Mouse (Mus musculus) ES-E14 (cell line): ENCODE data around the gene Tmem160. TPM values are rescaled to one million over a fixed set of nuclear protein-coding genes. Genes with fewer than 3 reads are reported as not detected.

Source experiments
- DNase-seq: peaks from one replicate; pipeline ENCODE4 v3.0.0-alpha.2; 2013; ENCODE audit warnings: low read depth, low spot score
- H3K27ac ChIP-seq: 2 replicates; pipeline ENCODE4 v1.5.1; 2012; ENCODE audit warnings: low read depth, mild to moderate bottlenecking, low read length, moderate library complexity, mixed read lengths; ENCODE audit not compliant: poor library complexity, insufficient read depth, severe bottlenecking
- H3K36me3 ChIP-seq: 2 replicates; pipeline ENCODE4 v1.6.1; 2012; ENCODE audit warnings: mild to moderate bottlenecking, low read length, moderate library complexity, mixed read lengths; ENCODE audit not compliant: control insufficient read depth, poor library complexity, insufficient read depth, severe bottlenecking
- H3K4me1 ChIP-seq, 2 experiments: fragments of 150-350 bp in 1 of 2; sonication (generic) in 1 of 2; 2 replicates each; pipeline ENCODE4 v1.6.1; 2012; ENCODE audit warnings: low read length in 2 of 2, mild to moderate bottlenecking in 1 of 2, mixed read lengths in 1 of 2; ENCODE audit not compliant: control insufficient read depth in 2 of 2, insufficient read depth in 2 of 2, poor library complexity in 1 of 2
- H3K4me3 ChIP-seq, 2 experiments: fragments of 150-350 bp in 1 of 2; sonication (generic) in 1 of 2; 2 replicates each; pipeline ENCODE4 v1.5.1; 2012; ENCODE audit warnings: low read length in 2 of 2, low read depth in 1 of 2, mild to moderate bottlenecking in 1 of 2, mixed read lengths in 1 of 2; ENCODE audit not compliant: insufficient read depth in 1 of 2, poor library complexity in 1 of 2, severe bottlenecking in 1 of 2
- H3K9ac ChIP-seq: 2 replicates; pipeline ENCODE4 v1.6.1; 2012; ENCODE audit warnings: low read depth, mild to moderate bottlenecking, low read length, mixed read lengths; ENCODE audit not compliant: poor library complexity, insufficient read depth, severe bottlenecking
- H3K9me3 ChIP-seq: fragments of 150-350 bp; sonication (generic); 2 replicates; pipeline ENCODE4 v1.6.1; 2012; ENCODE audit warnings: low read depth, mild to moderate bottlenecking, low read length; ENCODE audit not compliant: control insufficient read depth, insufficient read depth
- CHD2 ChIP-seq: IDR thresholded peaks from 2 replicates; pipeline ENCODE4 v1.6.1; 2014; ENCODE audit warnings: mild to moderate bottlenecking, low read depth, low read length, inconsistent platforms
- HCFC1 ChIP-seq: IDR thresholded peaks from 2 replicates; pipeline ENCODE4 v1.6.1; 2012; ENCODE audit warnings: low read length, inconsistent platforms, borderline replicate concordance; ENCODE audit not compliant: insufficient read depth
- MAFK ChIP-seq: IDR thresholded peaks from 2 replicates; pipeline ENCODE4 v1.6.1; 2014; ENCODE audit warnings: mild to moderate bottlenecking, low read depth, low read length, inconsistent platforms; ENCODE audit not compliant: insufficient read depth
- ZC3H11A ChIP-seq: IDR thresholded peaks from 2 replicates; pipeline ENCODE4 v1.6.1; 2012; ENCODE audit warnings: low read depth, mild to moderate bottlenecking, inconsistent platforms, low read length, borderline replicate concordance
- ZNF384 ChIP-seq: IDR thresholded peaks from 2 replicates; pipeline ENCODE4 v1.6.1; 2012; ENCODE audit warnings: low read depth, low read length, inconsistent platforms
- in situ Hi-C, 2 experiments: fragments of 600-800 bp; cut with MboI; formaldehyde crosslinking; loops; one replicate each; pipeline ENCODE4 v1.15.1; 2025; ENCODE audit warnings: low sequenced_read_pairs in 2 of 2, inconsistent platforms in 1 of 2; ENCODE audit not compliant: unreplicated experiment in 2 of 2
- total RNA-seq: library from RNA; depleted of rRNA; stranded (reverse); fragments of 300-350 nt; gene quantifications from 2 replicates; pipeline ENCODE4 v1.2.3, GENCODE M21; 2012; rRNA removed

Tmem160 gene
- total RNA-seq = 82.7 and 117 TPM in 2 replicates

- Histone ChIP-seq H3K27ac (no peak within 1 kb of the TSS), H3K4me1 (peaks cover 2 to 8% of the 10 kb centered on the region in 2 experiments; a peak in 3 of 4 replicates), H3K9ac (peak within 1 kb of the TSS; percentile 75), H3K36me3 (peaks cover 3% of the 10 kb centered on the region; the same call in 1 of the 2 replicates), H3K4me3 (peak within 1 kb of the TSS; percentile 88 to 93), H3K9me3 (no peaks in the 10 kb centered on the region)
- in situ Hi-C loops = no loop called here
- TF ChIP-seq HCFC1 = peak; percentile 98
- TF ChIP-seq MAFK = no peak
- peak; percentile 90 for TF ChIP-seq CHD2
- no peak for TF ChIP-seq ZC3H11A
- peak; percentile 80 for DNase-seq
These were observed at the start of gene Tmem160 for GRCm38 (mm10) chr7:16452587-16453073. Gene Tmem160 (plus strand): TSS chr7:16452779.

GRCm38 (mm10) chr7:16402968-16403948, 49.3 kb upstream of the Tmem160 start:
- in situ Hi-C loops = no loop called here
- TF ChIP-seq ZC3H11A = no peak
- no peak for TF ChIP-seq MAFK
- TF ChIP-seq HCFC1 = no peak
- no peak for TF ChIP-seq ZNF384
- TF ChIP-seq CHD2 = no peak
- Histone ChIP-seq H3K27ac (peak overlapping the region; percentile 43; the same call in 1 of the 2 replicates), H3K36me3 (peaks cover 4% of the 10 kb centered on the region; the same call in 1 of the 2 replicates), H3K9ac (peak overlapping the region; percentile 78), H3K9me3 (no peaks in the 10 kb centered on the region), H3K4me3 (peak overlapping the region; percentile 97 to 99), H3K4me1 (peaks cover 11 to 21% of the 10 kb centered on the region in 2 experiments)
- no peak for DNase-seq

GRCm38 (mm10) chr7:16404315-16405072, 48.1 kb upstream of the Tmem160 start:
- Histone ChIP-seq H3K36me3 (peaks cover 4% of the 10 kb centered on the region; the same call in 1 of the 2 replicates), H3K9ac (peak overlapping the region; percentile 35; the same call in 1 of the 2 replicates), H3K9me3 (no peaks in the 10 kb centered on the region), H3K27ac (no peak overlapping the region), H3K4me1 (peaks cover 11 to 18% of the 10 kb centered on the region in 2 experiments), H3K4me3 (no peak overlapping the region)
- DNase-seq = no peak
- TF ChIP-seq HCFC1 (no peak), ZNF384 (no peak), ZC3H11A (no peak), CHD2 (no peak), MAFK (no peak)
- in situ Hi-C loops = no loop called here

GRCm38 (mm10) chr7:16405073-16405455, 47.5 kb upstream of the Tmem160 start:
- Histone ChIP-seq H3K9me3 (no peaks in the 10 kb centered on the region), H3K4me3 (no peak overlapping the region), H3K27ac (no peak overlapping the region), H3K9ac (no peak overlapping the region; the same call in 1 of the 2 replicates), H3K36me3 (peaks cover 4% of the 10 kb centered on the region; the same call in 1 of the 2 replicates), H3K4me1 (peaks cover 11 to 18% of the 10 kb centered on the region in 2 experiments)
- DNase-seq = no peak
- in situ Hi-C loops = no loop called here
- TF ChIP-seq ZNF384 = no peak
- TF ChIP-seq HCFC1 = no peak
- no peak for TF ChIP-seq ZC3H11A
